Mouse (Mus musculus): ENCODE results near the gene Gm45618. TPM values are rescaled to one million over a fixed set of nuclear protein-coding genes. Genes with fewer than 3 reads are reported as not detected.

Gm45618 gene
- polyA plus RNA-seq, 1 experiment from 2014 or later: not detected

DNA sequence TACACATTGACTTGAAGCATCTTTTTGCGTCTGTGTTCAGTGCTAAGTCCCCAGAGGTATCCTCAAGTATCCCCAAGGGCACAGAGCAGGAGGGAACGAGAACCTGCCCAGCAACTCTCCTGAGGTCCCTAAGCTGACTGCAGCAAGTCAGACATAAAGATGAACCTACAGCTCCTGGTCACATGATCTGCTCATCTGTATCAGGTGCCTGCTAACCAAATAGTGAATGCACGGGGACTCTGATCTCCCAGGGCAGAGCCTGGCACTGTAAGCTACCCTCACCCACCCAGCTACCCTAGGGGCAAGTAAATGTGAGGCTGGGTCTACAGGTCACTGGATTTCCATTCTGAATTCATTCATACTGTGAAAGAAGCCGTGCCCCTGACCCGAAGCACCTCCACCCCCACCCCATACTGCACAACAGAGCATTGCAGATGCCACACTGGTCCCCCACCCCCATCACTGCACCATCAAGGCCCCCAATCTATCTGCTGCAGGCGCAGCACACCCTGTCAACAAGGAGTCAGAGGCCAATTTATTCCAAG lies 26.8 kb downstream of the Gm45618 start:
- H3K4me1 ChIP-seq (replicated peaks): peaks cover 79% of the 10 kb centered on the region
- H3K9me3 ChIP-seq (replicated peaks): no peaks in the 10 kb centered on the region
- H3K4me3 ChIP-seq (replicated peaks): peak overlapping the region; percentile 87
- 22% methylated on average over 6 of the region's 6 CpGs for WGBS (ENCODE audit: insufficient replicate concordance)
- peaks cover 99% of the 10 kb centered on the region for H3K27me3 ChIP-seq
- peaks cover 9% of the 10 kb centered on the region; the same call in 1 of the 2 replicates for H3K36me3 ChIP-seq
- DNase-seq (no peak), ATAC-seq (ENCODE audit: low read depth) (peak; percentile 32)
- peak overlapping the region; percentile 89 for H3K27ac ChIP-seq
- peak overlapping the region; percentile 91 for H3K4me2 ChIP-seq
- peak overlapping the region; percentile 99 for H3K9ac ChIP-seq

DNA sequence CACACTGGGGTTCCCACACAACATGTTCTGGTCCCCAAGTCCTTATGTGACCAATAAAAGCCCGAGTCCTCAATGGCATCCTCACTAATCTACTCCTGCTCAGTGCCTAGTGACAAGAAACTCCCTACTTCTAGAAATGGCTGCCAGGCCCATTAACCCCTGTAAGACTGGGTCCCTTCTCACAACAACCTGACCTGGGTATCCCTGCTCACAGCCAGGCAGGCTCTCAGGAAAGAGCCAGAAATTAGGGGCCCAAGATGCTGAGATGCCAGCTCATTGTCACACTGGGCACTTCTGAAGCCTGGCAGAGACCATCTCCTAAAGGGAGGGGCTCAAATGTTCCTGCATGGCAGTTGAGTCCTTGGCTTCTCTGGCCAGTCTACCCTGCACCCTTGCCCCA lies 27.5 kb downstream of the Gm45618 start:
- peak overlapping the region; percentile 99 for H3K9ac ChIP-seq
- peak overlapping the region; percentile 91 for H3K4me2 ChIP-seq
- H3K4me3 ChIP-seq (replicated peaks): peak overlapping the region; percentile 87
- no peak for DNase-seq
- peaks cover 87% of the 10 kb centered on the region for H3K4me1 ChIP-seq (replicated peaks)
- peak overlapping the region; percentile 89 for H3K27ac ChIP-seq
- H3K27me3 ChIP-seq: peaks cover 98% of the 10 kb centered on the region
- H3K9me3 ChIP-seq (replicated peaks): no peaks in the 10 kb centered on the region
- ATAC-seq (ENCODE audit: low read depth): no peak
- 39% methylated on average over 1 of the region's 1 CpGs for WGBS (ENCODE audit: insufficient replicate concordance)
- H3K36me3 ChIP-seq: peaks cover 13% of the 10 kb centered on the region

DNA sequence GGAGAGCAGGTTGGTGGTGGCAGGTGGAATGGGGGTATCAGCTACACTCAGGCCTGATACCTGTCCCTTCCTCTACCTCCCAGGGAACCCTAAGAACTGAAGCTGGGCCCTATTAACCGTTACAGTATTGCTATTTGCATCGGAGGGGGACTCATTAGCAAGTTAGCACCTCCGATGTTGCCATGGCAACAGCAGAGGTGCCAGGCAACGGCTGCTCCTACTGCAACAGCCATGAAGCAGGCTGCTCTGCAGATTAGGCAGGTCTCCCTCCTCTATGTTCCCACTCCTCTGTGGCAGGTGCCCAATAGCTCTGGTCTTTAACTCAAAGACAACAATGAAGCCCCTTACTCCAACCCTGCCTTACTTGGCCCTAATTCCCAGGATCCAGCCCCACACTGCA lies 28.7 kb downstream of the Gm45618 start:
- no peaks in the 10 kb centered on the region for H3K9me3 ChIP-seq (replicated peaks)
- WGBS (ENCODE audit: insufficient replicate concordance): 9% methylated on average over 4 of the region's 4 CpGs
- peak overlapping the region; percentile 99 for H3K9ac ChIP-seq
- H3K27me3 ChIP-seq: peaks cover 87% of the 10 kb centered on the region
- H3K27ac ChIP-seq: peak overlapping the region; percentile 98; the same call in 1 of the 2 replicates
- peaks cover 93% of the 10 kb centered on the region for H3K4me1 ChIP-seq (replicated peaks)
- DNase-seq (no peak), ATAC-seq (ENCODE audit: low read depth) (no peak)
- 0 out of 2 replicates have a peak overlapping the region, but pooled peaks have one; percentile 91 for H3K4me2 ChIP-seq
- peaks cover 17% of the 10 kb centered on the region for H3K36me3 ChIP-seq
- H3K4me3 ChIP-seq (replicated peaks): 0 out of 2 replicates have a peak overlapping the region, but pooled peaks have one; percentile 6

DNA sequence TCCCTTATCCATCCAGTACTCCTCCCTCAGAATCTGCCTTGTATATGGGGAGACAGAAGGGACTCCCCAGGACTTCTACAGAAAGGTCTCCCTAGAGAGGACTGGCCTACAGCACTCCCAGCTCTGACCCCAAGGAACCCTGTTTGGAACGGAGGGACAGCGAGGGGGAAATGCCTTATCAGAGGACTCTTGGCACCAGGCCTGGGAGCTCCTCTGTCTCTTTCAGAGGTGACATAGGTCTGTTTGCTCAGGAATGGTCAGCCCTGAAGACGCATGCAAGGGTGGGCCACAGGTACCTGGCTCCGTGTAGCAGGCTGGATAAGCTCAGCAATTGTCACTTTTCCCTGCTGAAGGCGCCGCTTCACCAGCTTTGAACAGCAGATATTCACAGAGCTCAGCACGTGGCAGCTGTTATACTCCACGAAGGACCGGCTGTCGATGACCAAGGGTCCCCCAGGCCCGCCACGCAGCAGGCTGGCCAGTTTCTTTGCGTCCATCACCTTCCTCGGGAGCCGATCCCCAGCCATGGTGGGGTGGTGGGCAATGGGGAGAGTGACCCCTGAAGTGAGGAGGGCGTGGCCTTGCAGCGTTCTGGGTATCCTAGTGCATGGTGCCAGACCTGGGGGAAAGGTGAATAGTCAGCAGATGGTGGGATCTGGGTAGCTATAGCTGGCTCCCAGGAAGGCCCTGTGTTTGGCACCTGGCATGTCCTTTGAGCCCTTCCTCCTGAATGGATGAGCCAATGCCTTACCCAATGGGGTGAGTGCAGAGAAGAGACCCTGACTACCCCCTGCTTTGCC lies 30.7 kb downstream of the Gm45618 start:
- Histone ChIP-seq H3K27me3 (peaks cover 72% of the 10 kb centered on the region), H3K4me2 (0 out of 2 replicates have a peak overlapping the region, but pooled peaks have one; percentile 24), H3K4me1 (replicated peaks) (peaks cover 98% of the 10 kb centered on the region), H3K9me3 (replicated peaks) (no peaks in the 10 kb centered on the region), H3K27ac (peak overlapping the region; percentile 98), H3K36me3 (peaks cover 28% of the 10 kb centered on the region), H3K4me3 (replicated peaks) (no peak overlapping the region), H3K9ac (peak overlapping the region; percentile 76)
- DNase-seq (no peak), ATAC-seq (ENCODE audit: low read depth) (no peak)
- WGBS (ENCODE audit: insufficient replicate concordance): 52% methylated on average over 17 of the region's 17 CpGs

DNA sequence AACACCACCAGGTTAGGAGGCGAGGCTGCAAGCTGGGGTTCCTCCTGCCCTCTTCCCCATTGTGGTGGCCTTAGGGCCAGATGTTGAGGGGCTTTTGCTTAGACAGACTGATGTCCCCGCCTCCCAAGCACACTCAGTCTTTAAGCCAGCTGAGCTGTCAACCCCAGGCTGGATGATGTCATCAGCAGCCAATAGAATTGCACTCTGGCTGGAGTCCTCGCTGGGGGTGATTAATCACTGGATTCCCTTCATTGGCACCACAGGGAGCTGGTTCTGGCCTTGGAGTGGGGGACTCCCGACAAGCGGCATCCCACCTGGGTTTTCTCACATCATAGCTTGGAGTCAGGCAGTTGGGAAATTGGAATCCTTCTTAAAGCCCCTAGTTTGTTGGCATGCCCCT lies 31.6 kb downstream of the Gm45618 start:
- WGBS (ENCODE audit: insufficient replicate concordance): 10% methylated on average over 5 of the region's 5 CpGs
- ATAC-seq (ENCODE audit: low read depth) (peak; percentile 18; the same call in 1 of the 2 replicates), DNase-seq (peak; percentile 71)

DNA sequence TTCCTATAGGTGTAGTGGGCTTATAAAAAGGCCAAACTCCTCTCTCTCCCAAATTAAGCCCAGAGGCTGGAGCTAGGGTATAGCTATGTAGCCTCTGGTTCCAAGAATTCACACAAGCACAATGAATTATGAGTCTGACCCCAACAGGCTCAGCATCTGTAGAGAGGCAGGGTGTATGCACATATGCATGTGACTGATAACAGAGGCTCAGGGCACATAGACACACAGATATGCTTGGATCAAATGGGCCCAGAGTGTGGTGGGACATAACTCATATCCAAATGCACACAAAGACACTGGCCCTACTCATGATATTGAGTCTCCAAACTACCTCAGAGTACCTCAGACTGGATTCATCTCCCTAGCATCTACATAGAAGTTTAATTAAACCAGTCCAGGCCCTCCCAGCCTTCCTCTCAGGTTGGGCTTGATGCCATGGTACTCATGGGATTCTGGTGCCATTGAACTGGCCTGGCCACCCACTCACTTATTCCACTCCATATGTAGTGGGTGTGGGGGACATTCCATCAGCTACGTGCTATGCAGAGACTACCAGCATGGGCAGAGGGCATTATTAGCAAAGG lies 33.4 kb downstream of the Gm45618 start:
- peaks cover 93% of the 10 kb centered on the region for H3K4me1 ChIP-seq (replicated peaks)
- DNase-seq (peak; percentile 78), ATAC-seq (ENCODE audit: low read depth) (peak; percentile 98)
- H3K36me3 ChIP-seq: peaks cover 55% of the 10 kb centered on the region
- peak overlapping the region; percentile 76 for H3K9ac ChIP-seq
- H3K27ac ChIP-seq: peak overlapping the region; percentile 98
- no peaks in the 10 kb centered on the region for H3K9me3 ChIP-seq (replicated peaks)
- peak overlapping the region; percentile 68 for H3K4me2 ChIP-seq
- peaks cover 72% of the 10 kb centered on the region for H3K27me3 ChIP-seq
- H3K4me3 ChIP-seq (replicated peaks): peak overlapping the region; percentile 30
- WGBS (ENCODE audit: insufficient replicate concordance): 41% methylated on average over 1 of the region's 1 CpGs

More for the DNA sequence above, 31.6 kb downstream of the Gm45618 start:
- Histone ChIP-seq H3K4me1 (replicated peaks) (peaks cover 98% of the 10 kb centered on the region), H3K27me3 (peaks cover 72% of the 10 kb centered on the region), H3K27ac (peak overlapping the region; percentile 98), H3K4me2 (peak overlapping the region; percentile 68; the same call in 1 of the 2 replicates), H3K36me3 (peaks cover 38% of the 10 kb centered on the region), H3K9me3 (replicated peaks) (no peaks in the 10 kb centered on the region), H3K9ac (peak overlapping the region; percentile 76), H3K4me3 (replicated peaks) (no peak overlapping the region)

GRCm38 (mm10) chr7:142086159-142086905 lies 34.2 kb downstream of the Gm45618 start:
- DNase-seq (no peak), ATAC-seq (ENCODE audit: low read depth) (peak; percentile 34)
- H3K4me2 ChIP-seq: peak overlapping the region; percentile 68
- peaks cover 89% of the 10 kb centered on the region for H3K4me1 ChIP-seq (replicated peaks)
- 44% methylated on average over 4 of the region's 4 CpGs for WGBS (ENCODE audit: insufficient replicate concordance)
- no peaks in the 10 kb centered on the region for H3K9me3 ChIP-seq (replicated peaks)
- H3K27me3 ChIP-seq: peaks cover 72% of the 10 kb centered on the region
- H3K9ac ChIP-seq: peak overlapping the region; percentile 75
- H3K27ac ChIP-seq: peak overlapping the region; percentile 98
- peak overlapping the region; percentile 30 for H3K4me3 ChIP-seq (replicated peaks)
- H3K36me3 ChIP-seq: peaks cover 63% of the 10 kb centered on the region

DNA sequence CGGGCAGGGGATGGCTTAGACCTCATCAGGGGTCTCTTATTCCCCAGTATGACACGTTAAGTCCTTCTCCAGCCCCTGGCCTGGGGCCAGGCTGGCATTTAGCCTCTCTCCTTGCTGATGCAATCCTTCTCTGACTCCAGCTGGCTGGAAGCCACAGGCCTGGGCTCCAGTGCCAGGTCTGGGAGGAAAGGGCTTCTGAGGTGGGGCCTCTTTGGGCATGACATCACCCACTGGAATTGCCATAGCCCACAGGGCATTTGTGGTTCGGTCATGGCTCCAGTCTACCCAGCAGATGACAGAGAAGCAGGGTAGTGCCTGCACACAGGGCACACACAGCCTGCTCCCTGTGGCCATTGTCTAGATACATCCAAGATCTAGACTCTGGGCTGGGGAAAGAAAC lies 35.7 kb downstream of the Gm45618 start:
- peak overlapping the region; percentile 75 for H3K9ac ChIP-seq
- WGBS (ENCODE audit: insufficient replicate concordance): 57% methylated on average over 3 of the region's 3 CpGs
- peaks cover 78% of the 10 kb centered on the region for H3K4me1 ChIP-seq (replicated peaks)

DNA sequence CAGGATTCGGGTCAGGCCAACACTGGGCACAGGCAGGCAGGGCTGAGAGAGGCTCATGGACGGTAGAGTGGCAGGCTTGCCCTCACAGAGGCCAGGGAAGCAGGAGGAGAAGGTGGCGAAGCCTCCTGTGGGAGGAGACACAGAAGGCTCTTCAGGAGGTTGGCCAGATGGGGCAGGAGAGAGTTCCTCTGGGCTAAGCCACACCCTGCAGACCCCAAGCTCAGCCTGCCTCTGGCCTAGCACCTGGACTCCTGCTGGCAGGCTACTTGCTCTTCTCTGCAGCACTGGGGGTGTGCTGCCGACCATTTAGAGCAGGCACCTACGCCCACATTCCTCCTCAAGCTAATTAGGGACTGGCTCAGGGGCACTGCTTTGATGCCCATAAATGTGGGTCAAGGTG lies 36.1 kb downstream of the Gm45618 start:
- Histone ChIP-seq H3K27ac (peak overlapping the region; percentile 98; the same call in 1 of the 2 replicates), H3K4me3 (replicated peaks) (no peak overlapping the region), H3K27me3 (peaks cover 72% of the 10 kb centered on the region), H3K4me1 (replicated peaks) (peaks cover 74% of the 10 kb centered on the region), H3K36me3 (peaks cover 61% of the 10 kb centered on the region), H3K9me3 (replicated peaks) (no peaks in the 10 kb centered on the region), H3K4me2 (0 out of 2 replicates have a peak overlapping the region, but pooled peaks have one; percentile 8), H3K9ac (peak overlapping the region; percentile 75)
- DNase-seq: no peak
- ATAC-seq (ENCODE audit: low read depth): no peak
- WGBS (ENCODE audit: insufficient replicate concordance): 22% methylated on average over 5 of the region's 5 CpGs

More for the DNA sequence above, 35.7 kb downstream of the Gm45618 start:
- no peak for ATAC-seq (ENCODE audit: low read depth)
- Histone ChIP-seq H3K4me3 (replicated peaks) (no peak overlapping the region), H3K9me3 (replicated peaks) (no peaks in the 10 kb centered on the region), H3K27me3 (peaks cover 72% of the 10 kb centered on the region), H3K4me2 (no peak overlapping the region), H3K27ac (peak overlapping the region; percentile 98), H3K36me3 (peaks cover 66% of the 10 kb centered on the region)
- DNase-seq: no peak

GRCm38 (mm10) chr7:142083588-142084317 lies 36.8 kb downstream of the Gm45618 start:
- H3K27ac ChIP-seq: no peak overlapping the region
- H3K4me3 ChIP-seq (replicated peaks): no peak overlapping the region
- DNase-seq: no peak
- 0 out of 2 replicates have a peak overlapping the region, but pooled peaks have one; percentile 75 for H3K9ac ChIP-seq
- WGBS (ENCODE audit: insufficient replicate concordance): 34% methylated on average over 12 of the region's 12 CpGs
- H3K36me3 ChIP-seq: peaks cover 60% of the 10 kb centered on the region
- no peaks in the 10 kb centered on the region for H3K9me3 ChIP-seq (replicated peaks)
- peaks cover 67% of the 10 kb centered on the region for H3K4me1 ChIP-seq (replicated peaks)
- H3K27me3 ChIP-seq: peaks cover 72% of the 10 kb centered on the region
- no peak for ATAC-seq (ENCODE audit: low read depth)
- no peak overlapping the region for H3K4me2 ChIP-seq
